Mouse (Mus musculus): Measurements from ENCODE around the gene Havcr2. TPM values are rescaled to one million over a fixed set of nuclear protein-coding genes. Genes with fewer than 3 reads are reported as not detected.

Gene Havcr2
- total and polyA plus RNA-seq, 3 experiments, result 2.4 to 185 (median 51.6) TPM

DNA sequence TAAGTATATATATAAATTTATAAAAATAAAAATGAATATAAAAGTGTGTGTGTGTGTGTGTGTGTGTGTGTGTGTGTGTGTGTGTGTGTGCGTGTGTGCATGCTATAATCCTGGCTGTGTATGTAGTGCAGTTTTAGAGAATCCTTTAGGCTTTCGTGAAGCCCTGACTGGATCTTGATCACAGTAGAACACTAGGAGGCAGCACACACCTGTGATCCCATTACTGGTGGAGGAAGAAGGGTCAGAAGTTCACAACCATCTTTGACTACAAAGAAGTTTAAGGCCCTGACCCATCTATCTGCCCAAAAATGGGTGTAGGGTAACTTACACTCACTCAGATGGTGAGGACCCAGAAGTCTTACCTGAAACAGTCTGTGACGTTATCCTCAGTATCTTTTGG is 68.0 kb downstream of the Havcr2 start:
- DNase-seq (ENCODE audit: low spot score), result no peak
- TF ChIP-seq POLR2AphosphoS5 (IDR thresholded peaks at IDR 0.05; ENCODE audit: insufficient replicate concordance, low read depth, low read length) (no peak), GATA2 (IDR thresholded peaks at IDR 0.05; ENCODE audit: borderline replicate concordance, low read depth, low read length) (no peak), CTCF (IDR thresholded peaks at IDR 0.05; ENCODE audit: low read depth, low read length) (no peak), TAL1 (conservative IDR thresholded peaks at IDR 0.05; ENCODE audit: low read depth, low read length) (no peak)
- no peaks in the 10 kb centered on the region for H3K27me3 ChIP-seq (ENCODE audit: insufficient read depth, low read length)
- no peaks in the 10 kb centered on the region for H3K36me3 ChIP-seq (replicated peaks)
- H3K4me3 ChIP-seq (ENCODE audit: low read depth, low read length), result no peak overlapping the region
- no peaks in the 10 kb centered on the region for H3K9me3 ChIP-seq (replicated peaks)
- no peaks in the 10 kb centered on the region for H3K4me1 ChIP-seq (ENCODE audit: insufficient read depth, low read depth, low read length)
- ATAC-seq (ENCODE audit: extremely low read depth, insufficient number of reproducible peaks, low FRiP score, poor library complexity, severe bottlenecking), result no peak

DNA sequence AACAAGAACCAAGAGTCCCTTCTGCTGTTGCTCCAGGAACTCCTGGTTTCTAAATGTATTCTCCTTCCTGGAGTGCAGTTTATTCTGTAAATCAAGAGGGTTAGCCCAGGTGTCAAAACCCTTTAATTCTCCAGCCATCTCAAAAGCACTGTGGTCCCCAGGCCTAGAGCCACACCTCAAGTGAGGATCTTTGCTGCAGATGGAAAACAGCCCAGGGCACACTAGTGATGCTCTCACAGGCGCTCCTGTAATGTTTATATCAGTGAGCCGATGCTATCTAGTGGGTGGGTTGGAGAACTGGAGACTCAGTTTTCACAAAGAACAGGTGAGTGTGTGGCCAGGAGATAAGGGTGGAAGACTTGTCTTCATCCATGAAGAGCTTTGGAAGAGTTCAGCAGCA is 69.2 kb downstream of the Havcr2 start, which contains the start of gene Gm12169:
Gm12169 (plus strand) TSS at position 301 of the 400 bp plus-strand sequence.
- no peak for ATAC-seq (ENCODE audit: extremely low read depth, insufficient number of reproducible peaks, low FRiP score, poor library complexity, severe bottlenecking)

GRCm38 (mm10) chr11:46530149-46530548 is 75.4 kb downstream of the Havcr2 start:
- TF ChIP-seq CTCF (IDR thresholded peaks at IDR 0.05; ENCODE audit: low read depth, low read length) (no peak), GATA1 (IDR thresholded peaks at IDR 0.05; ENCODE audit: borderline replicate concordance, low read length) (no peak), POLR2AphosphoS5 (IDR thresholded peaks at IDR 0.05; ENCODE audit: insufficient replicate concordance, low read depth, low read length) (no peak), GATA2 (IDR thresholded peaks at IDR 0.05; ENCODE audit: borderline replicate concordance, low read depth, low read length) (no peak), TAL1 (conservative IDR thresholded peaks at IDR 0.05; ENCODE audit: low read depth, low read length) (no peak)
- peaks cover 4% of the 10 kb centered on the region for H3K27me3 ChIP-seq (ENCODE audit: insufficient read depth, low read length)
- no peak overlapping the region for H3K4me3 ChIP-seq (ENCODE audit: low read depth, low read length)
- no peak for DNase-seq (ENCODE audit: low spot score)
- H3K9me3 ChIP-seq (replicated peaks), result no peaks in the 10 kb centered on the region
- H3K36me3 ChIP-seq (replicated peaks), result no peaks in the 10 kb centered on the region
- H3K4me1 ChIP-seq (ENCODE audit: insufficient read depth, low read depth, low read length), result peaks cover 3% of the 10 kb centered on the region; the same call in 1 of the 2 replicates
- ATAC-seq (ENCODE audit: extremely low read depth, insufficient number of reproducible peaks, low FRiP score, poor library complexity, severe bottlenecking), result no peak

More for the DNA sequence above, 69.2 kb downstream of the Havcr2 start, which contains the start of gene Gm12169:
- no peaks in the 10 kb centered on the region for H3K4me1 ChIP-seq (ENCODE audit: insufficient read depth, low read depth, low read length)
- no peak within 1 kb of the TSS for H3K4me3 ChIP-seq (ENCODE audit: low read depth, low read length)
- H3K36me3 ChIP-seq (replicated peaks), result no peaks in the 10 kb centered on the region
- H3K27me3 ChIP-seq (ENCODE audit: insufficient read depth, low read length), result peaks cover 4% of the 10 kb centered on the region
- no peak for TF ChIP-seq TAL1 (conservative IDR thresholded peaks at IDR 0.05; ENCODE audit: low read depth, low read length)
- TF ChIP-seq POLR2AphosphoS5 (IDR thresholded peaks at IDR 0.05; ENCODE audit: insufficient replicate concordance, low read depth, low read length), result no peak
- TF ChIP-seq CTCF (IDR thresholded peaks at IDR 0.05; ENCODE audit: low read depth, low read length), result no peak
- no peak for TF ChIP-seq GATA2 (IDR thresholded peaks at IDR 0.05; ENCODE audit: borderline replicate concordance, low read depth, low read length)
- TF ChIP-seq GATA1 (IDR thresholded peaks at IDR 0.05; ENCODE audit: borderline replicate concordance, low read length), result no peak
- H3K9me3 ChIP-seq (replicated peaks), result no peaks in the 10 kb centered on the region
- DNase-seq (ENCODE audit: low spot score), result no peak

Other genes with a start within 250 kb of the Havcr2 start
- gene Fndc9, start 219.4 kb upstream of the Havcr2 start, total RNA-seq (2014; fragmentation: Nextera tagmentation), result not detected in 2 replicates
- 0.11 TPM in 1 of 2 replicates, not detected in the other for gene Fndc9, start 219.4 kb upstream of the Havcr2 start, total RNA-seq (2017)
- gene Fndc9, start 219.4 kb upstream of the Havcr2 start, polyA plus RNA-seq (2012), result not detected in 2 replicates
- 2.9 and 3.3 TPM in 2 replicates for gene Cyfip2, start 142.1 kb upstream of the Havcr2 start, total RNA-seq (2014; fragmentation: Nextera tagmentation)
- 2.4 and 2.6 TPM in 2 replicates for gene Cyfip2, start 142.1 kb upstream of the Havcr2 start, total RNA-seq (2017)
- gene Cyfip2, start 142.1 kb upstream of the Havcr2 start, polyA plus RNA-seq (2012), result 1.2 and 1.3 TPM in 2 replicates
- gene Itk, start 65.4 kb upstream of the Havcr2 start, total RNA-seq (2014; fragmentation: Nextera tagmentation), result 1.1 and 1.7 TPM in 2 replicates
- 0.44 and 1.0 TPM in 2 replicates for gene Itk, start 65.4 kb upstream of the Havcr2 start, total RNA-seq (2017)
- gene Itk, start 65.4 kb upstream of the Havcr2 start, polyA plus RNA-seq (2012), result 0.05 TPM in 1 of 2 replicates, not detected in the other
- not detected in 2 replicates for gene Fam71b, start 58.4 kb upstream of the Havcr2 start, total RNA-seq (2014; fragmentation: Nextera tagmentation)
- gene Fam71b, start 58.4 kb upstream of the Havcr2 start, total RNA-seq (2017), result 0.49 TPM in 1 of 2 replicates, not detected in the other
- gene Fam71b, start 58.4 kb upstream of the Havcr2 start, polyA plus RNA-seq (2012), result not detected in 2 replicates
- gene Med7, start 18.0 kb upstream of the Havcr2 start, total RNA-seq (2014; fragmentation: Nextera tagmentation), result 133 and 154 TPM in 2 replicates
- gene Med7, start 18.0 kb upstream of the Havcr2 start, total RNA-seq (2017), result 77.8 and 103 TPM in 2 replicates
- gene Med7, start 18.0 kb upstream of the Havcr2 start, polyA plus RNA-seq (2012), result 275 and 326 TPM in 2 replicates
- not detected in 2 replicates for gene Gm12169, start 69.3 kb downstream of the Havcr2 start, total RNA-seq (2014; fragmentation: Nextera tagmentation)
- not detected in 2 replicates for gene Gm12169, start 69.3 kb downstream of the Havcr2 start, total RNA-seq (2017)
- gene Gm12169, start 69.3 kb downstream of the Havcr2 start, polyA plus RNA-seq (2012), result not detected in 2 replicates
- not detected in 2 replicates for gene BC053393, start 116.6 kb downstream of the Havcr2 start, total RNA-seq (2014; fragmentation: Nextera tagmentation)
- 0.11 TPM in 1 of 2 replicates, not detected in the other for gene BC053393, start 116.6 kb downstream of the Havcr2 start, total RNA-seq (2017)
- not detected in 2 replicates for gene BC053393, start 116.6 kb downstream of the Havcr2 start, polyA plus RNA-seq (2012)
- not detected in 2 replicates for gene Dppa1, start 174.3 kb downstream of the Havcr2 start, total RNA-seq (2014; fragmentation: Nextera tagmentation)
- not detected in 2 replicates for gene Dppa1, start 174.3 kb downstream of the Havcr2 start, total RNA-seq (2017)
- gene Dppa1, start 174.3 kb downstream of the Havcr2 start, polyA plus RNA-seq (2012), result not detected in 2 replicates